Mouse (Mus musculus): ENCODE results near the gene Ppp1r15a.

Gene Ppp1r15a

DNA sequence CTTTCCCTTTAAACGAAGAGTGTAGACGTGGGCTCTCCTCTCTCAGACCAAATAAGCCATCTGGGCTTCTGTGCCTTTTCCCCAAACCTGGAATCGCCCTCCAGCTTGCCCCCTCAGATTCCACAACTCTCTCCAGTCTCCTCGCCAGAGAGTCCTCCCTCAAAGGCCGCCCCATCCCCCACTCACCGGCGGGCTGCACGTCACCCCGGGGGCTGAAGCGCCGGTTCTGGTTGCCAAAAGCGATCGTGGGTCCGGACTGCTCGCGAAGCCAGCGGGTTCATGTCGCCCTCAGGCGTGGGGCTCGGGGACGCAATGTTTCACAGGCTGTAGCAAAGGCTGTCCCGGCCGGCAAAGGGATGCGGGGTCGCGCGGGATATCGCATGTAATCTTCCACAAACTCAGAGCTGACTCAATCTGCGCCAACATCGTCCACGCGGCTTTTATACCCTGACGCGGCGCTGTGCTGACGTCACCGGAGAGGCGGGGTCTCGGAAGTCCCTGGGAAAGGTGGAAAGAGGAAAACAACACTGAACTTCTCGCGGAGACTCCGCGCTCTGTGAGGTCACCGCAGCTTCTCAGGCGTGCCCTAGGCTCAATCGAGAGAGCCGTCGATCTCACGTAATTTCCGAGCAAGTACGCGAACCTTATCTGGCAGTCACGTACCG is at the start of gene Ppp1r15a, which contains the start of gene Plekha4:
Ppp1r15a (minus strand) TSS at position 460 of the 665 bp plus-strand sequence.
Plekha4 (plus strand) TSS at position 522 of the 665 bp plus-strand sequence.
- peak; percentile 96 for DNase-seq

DNA sequence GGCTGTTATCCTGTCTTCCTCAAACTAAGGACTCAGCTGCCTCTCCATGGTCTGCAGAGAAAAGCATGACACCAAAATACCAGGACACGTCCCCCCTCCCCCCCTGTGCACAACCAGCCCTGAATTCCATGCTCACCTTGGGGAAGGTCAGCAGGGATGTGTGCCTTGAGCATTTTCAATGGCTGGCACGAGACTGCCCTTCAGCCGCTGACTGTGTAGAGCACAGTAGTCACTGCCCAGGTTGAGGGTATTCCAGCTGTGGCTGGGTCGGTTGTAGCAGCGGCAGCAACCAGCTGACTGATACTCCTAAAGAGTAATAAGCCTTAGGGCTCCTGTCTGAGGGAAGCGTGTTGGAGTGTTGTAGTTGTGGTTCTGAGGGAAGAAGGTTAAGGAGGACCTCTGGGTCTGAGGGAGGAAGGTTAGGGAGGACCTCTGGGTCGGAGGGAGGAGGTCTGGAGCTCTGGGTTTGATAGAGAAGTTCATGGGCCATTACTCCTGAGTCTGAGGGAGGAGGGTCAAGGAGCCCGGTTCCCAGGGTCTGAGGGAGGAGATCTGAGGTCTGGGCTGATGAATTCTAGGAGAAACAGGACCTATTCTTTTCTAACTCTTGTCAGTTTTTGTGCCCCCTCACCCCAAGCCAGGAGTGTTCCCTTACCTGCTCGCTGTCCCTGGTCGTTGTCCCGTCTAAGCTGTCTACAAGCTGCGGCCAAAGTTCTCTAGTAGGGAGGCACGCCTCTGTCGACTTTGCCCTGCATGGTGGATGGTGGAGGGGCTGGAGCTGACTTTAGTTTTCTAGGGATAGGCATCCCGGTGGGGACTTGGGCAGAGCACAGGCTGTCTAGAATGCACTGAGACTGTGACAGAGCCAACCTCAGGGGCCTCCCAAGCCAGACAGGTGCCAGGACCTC is 48.7 kb upstream of the Ppp1r15a start:
- no peak for DNase-seq

DNA sequence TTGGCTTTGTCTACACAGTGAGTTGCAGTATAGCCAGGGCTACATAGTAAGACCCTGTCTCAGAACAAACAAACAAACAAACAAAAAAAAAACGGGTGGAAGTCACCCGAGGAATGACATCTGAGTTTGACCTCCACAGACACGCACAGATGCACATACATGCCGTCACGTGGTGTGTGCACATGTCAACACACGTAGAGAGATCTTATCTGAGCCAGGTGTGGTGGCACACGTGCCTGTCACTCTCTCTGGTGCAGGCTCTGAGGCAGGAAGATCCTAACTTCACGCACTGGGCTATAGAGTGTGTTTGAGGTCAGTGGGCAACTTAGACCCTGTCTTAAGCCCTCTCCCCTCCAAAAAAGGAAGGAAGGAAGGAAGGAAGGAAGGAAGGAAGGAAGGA is 47.9 kb upstream of the Ppp1r15a start:
- peak; percentile 78 for DNase-seq

DNA sequence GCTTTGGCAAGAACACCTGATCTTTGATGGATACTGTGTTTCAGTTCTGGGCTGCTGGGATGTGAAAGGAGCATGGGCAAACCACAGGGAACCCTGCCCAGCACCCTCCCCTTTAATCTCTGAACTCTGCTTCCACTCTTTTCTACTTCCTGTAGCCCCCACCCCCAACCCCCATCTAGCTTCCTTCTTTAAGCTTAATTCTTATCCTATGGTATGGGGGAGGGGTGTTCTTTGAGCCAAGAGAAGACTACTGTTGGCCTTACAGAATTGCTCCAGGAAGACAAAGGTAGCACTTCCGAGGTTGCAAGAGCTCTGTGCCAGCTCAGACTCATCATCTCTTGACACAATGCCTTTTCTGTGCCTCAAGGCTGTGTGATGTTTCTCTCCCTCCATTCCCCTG is 45.9 kb upstream of the Ppp1r15a start:
- DNase-seq = peak; percentile 60

DNA sequence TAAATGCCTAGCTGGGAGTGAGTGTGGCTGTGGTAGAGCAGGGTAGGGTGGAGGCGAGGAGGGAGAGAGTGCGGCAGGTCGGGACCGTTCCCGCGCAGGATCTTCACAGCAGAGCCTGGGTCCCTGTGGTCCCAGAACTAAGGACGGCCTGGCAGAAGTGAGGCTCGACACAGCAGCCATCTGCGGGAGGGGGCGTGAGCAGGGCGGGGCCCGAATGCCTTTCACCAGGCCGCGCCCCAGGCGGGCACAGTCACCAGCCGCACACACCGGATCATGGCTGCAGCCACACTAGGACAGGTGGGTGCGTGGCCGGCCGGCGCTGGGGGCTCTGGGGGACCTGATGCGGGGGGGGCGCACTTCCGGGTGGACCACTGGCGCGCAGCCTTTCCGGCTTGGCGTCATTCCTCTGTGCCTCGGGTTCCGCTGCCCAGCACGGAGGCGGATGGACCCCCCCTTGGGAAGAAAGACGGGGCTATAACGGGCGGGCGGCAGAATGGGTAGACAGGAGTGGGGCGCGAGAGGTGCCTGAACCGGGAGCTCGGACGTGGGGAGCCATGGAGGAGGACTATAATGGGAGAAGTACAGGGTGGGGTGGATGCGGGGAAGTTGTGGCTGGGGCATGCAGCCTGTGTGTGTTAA is 44.2 kb upstream of the Ppp1r15a start, which contains the start of gene Bcat2:
Bcat2 (plus strand) TSS at position 51 of the 639 bp plus-strand sequence.
- peak; percentile 85 for DNase-seq

DNA sequence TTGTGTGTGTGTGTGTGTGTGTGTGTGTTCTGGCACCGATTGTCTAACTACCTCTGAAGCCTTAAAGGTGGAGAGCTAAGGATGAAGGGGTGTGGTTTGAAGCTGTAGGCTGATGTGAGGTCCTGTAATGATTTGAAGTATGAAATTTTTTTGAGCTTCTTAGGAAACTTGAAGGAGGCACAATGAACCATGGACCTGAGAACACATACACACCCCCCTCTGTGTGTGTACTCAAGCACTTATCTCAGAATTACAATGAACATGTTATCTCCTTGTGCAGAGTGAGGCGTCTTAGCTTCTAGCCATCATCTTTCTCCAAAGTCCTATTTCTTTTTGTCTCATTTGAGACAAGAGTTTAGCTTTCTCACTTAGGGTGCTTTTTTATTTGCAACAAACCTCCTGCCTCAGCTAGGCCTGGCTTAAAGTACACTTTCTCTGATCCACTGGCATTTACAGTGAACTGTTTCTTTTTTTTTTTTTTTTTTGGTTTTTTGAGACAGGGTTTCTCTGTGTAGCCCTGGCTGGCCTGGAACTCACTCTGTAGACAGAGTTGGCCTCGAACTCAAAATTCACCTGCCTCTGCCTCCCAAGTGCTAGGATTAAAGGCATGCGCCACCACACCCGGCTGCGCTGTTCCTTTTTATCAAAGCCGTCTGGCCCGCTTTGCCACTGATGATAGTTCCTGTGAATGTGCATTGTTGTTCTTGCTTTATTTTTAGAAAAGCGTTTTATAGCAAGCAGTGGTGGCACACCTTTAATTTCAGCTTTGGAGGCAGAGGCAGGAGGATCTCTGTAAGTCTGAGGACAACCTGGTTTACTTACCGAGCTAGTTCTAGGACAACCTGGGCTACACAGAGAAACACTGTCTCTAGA is 42.8 kb upstream of the Ppp1r15a start:
- no peak for DNase-seq

DNA sequence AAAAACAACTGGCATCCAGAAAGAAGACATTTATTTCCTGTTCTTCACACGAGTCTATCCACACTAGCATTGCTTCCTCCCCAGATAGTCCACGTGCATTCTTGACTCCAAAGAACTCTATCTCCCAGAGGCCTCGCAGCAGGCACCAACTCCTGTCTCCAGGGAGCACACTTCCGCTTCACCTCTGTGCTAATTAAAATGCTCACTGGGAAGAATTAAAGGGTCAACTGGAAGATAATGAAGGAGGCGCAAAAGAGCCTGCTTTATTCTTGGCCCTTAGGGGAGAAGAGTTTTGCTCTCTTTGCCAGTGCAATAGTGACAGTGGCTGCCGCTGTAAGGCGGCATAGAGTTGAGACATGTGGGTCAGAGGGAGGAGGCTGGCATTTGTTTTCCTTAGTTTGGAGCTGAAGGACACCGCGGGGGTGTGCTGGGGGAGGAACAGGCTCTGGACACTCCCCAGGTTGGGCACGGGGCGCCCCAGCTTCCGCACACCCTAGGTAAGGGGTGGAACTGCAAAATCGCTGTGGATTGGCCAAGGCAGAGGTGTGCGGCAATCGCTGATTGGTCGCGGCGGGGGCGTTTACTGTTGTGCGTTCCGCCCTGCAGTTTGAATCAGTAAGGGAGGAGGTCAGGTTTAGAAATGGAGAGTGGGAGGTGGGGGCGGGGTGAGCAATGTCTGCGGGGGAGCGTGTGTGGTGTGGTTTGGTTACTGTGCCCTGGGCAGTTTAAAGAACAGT is 41.9 kb upstream of the Ppp1r15a start:
- DNase-seq = peak; percentile 93

DNA sequence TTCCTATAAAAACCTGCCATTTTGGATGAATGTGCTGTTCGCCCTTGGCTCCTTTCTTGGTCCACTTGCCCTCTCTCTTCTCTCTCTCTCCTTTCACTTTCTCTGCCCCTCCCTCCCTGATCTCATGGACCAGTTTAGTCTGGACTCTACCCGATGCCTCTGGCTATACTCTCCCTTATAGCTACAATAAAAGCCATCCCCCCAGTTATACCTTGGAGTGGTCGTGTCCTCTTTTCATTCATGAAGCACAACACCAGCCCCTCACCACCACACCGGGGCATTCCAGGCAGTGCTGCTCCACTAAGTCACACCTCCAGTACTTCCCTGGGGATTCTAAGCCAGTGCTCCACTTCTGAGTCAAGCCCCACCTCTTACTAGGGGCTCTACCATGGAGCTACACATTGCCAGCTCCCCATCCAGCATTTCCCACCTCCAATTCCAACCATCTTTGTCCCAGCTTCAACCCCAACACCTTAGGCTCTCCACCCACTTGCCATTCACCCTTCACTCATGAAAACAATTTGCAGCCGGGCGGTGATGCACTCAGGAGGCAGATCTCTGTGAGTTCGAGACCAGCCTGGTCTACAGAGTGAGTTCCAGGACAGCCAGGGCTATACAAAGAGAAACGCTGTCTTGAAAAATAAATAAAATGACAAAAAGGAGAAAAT is 41.2 kb upstream of the Ppp1r15a start:
- DNase-seq = no peak

DNA sequence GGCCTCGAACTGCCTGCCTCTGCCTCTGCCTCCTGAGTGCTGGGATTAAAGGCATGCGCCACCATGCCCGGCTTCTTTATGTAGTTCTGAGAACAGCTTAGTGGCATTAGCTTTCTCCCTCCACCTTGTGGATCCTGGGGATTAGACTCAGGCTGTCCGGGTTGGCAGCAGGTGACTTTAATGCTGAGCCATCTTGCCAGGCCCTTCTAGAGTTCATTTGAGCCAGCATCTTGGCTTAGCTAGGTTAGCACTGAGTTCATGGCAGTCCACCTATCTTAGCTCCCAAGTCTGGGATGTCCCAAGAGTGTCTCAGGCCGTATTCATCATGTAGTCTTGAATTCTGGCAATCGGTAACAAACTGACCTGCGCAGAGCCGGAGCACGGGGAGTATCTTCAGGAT is 39.4 kb upstream of the Ppp1r15a start:
- no peak for DNase-seq

DNA sequence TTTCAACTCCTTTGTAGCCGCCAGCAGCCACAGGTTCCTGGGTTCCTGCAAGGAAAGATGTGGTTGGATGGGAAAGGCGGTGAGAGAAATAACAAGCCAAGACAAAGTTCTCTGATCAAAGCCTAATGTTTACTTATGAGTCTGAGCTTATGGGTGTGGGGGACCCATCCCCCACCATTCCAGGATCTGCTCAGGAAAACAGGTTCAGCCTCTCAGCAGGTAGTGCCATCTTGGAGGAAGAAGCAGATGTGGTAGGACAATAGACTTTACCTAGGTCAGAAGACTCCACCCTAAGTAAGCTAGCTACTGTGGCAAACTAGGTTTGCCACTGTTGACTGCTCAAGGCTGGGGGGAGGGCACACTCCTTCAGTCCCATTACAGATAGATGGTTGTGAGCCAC is 38.7 kb upstream of the Ppp1r15a start:
- DNase-seq = no peak

DNA sequence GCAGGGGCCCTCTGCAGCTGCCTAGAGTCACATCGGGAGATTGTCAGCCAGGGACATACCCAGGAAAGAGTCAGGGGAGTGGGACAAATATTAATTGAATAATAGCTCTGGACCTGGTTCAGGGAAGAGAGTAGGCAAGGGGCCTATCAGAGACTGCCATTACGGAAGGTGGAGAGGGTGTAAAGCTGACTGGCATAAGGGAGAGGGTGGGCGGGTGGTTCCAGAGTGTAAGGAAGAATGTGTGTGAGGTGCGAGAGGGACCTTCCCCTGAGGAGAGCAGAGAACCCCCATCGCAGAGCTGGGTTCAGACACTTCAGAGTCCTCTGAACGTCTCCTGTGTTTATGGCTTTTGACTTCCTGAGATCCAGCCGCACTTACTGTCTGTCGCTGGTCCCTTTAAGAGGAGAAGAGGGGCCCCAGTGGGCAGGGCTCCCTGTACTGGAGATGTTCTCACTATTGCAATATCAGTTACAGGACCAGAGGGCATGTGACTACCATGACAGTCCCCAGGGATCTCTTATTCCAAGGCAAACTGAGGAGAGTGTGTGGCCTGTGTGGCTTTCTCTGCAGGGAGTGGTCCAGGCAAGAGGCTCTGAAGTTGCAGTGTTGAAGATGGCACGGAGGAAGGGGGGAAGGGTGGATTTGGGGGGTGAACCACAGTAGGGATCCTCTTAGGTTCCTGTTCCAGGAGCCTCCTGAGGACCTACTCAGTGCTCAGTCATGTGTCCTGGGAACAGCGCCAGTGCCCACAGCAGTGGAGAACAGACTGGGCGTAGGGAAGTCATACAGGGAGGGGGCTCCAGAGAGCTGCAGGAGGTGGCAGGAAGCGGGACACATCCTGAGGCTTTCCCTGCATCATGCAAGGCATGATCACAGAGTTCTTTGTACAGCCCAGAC is 35.8 kb upstream of the Ppp1r15a start:
- no peak for DNase-seq

DNA sequence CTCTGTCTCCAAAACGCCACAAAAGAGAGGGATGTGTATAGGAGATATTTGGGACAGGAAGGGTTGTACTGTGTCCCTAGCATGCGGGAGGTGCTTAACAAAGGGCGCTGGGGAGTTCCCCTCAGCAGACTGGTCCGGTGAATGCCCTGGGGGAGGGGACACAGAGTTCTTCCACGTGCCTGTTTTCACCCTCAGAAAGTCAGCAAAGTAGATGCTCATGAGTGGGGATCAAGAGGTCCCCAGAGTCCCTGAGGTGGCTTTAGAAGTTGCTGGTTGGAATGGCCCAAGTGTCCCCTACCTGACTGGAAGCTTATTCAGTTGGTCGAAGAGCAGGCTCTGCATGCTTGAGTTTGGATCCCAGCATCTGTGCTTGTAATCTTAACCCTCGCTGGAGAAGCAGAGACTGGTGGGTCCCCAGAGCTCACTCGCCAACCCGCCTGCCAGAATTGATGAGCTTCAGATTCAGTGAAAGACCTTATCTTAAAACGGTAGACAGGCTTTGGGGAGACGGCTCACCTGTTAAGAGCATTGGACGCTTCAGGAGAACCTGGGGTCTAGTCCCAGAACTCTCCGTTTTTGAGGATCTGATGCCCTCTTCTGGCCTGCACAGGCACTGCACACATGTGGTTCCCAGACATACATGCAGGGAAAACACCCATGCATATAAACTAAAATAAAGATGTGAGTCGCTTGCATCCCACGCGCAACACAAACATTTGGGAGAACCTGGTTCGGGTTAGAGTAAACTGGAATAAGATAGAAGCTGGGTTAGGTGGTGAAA is 35.0 kb upstream of the Ppp1r15a start:
- DNase-seq = peak; percentile 88

DNA sequence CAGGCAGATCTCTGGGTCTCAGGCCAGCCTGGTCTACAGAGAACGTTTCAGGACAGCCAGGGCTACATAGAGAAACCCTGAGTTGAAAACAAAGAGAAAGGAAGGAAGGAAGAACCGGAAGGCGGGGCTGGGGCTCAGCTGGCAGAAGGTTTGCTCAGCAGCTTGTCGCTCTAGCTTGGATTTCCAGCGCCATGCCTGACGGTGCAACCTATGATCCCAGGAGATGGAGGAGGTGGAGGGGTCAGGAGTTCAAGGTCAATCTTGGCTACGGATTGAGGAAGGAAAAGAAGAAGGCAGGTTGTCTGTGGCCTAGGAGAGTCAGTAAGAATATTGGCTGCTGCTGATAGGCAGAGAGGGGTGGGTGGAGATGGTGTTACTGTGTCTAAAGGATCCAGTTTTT is 34.2 kb upstream of the Ppp1r15a start:
- peak; percentile 33 for DNase-seq

DNA sequence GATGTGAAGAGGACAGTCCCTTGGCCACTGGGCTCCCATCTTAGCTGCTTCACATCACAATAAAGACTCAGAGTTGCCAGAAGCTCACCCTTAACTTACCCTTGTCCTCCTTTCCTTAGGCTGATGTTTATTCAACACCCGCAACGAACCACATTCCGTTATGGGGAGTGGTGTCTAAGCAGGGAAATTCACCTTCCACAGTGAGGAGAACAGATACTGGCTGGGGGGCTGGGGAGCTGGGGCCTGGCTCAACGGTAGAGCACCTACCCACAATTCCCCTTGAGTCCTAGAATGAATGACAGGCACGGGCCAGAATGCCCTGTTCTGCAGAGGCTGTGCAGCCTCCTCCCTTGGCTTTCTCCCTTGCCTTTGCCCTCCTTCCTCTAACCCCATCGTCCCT is 32.8 kb upstream of the Ppp1r15a start:
- DNase-seq = no peak

DNA sequence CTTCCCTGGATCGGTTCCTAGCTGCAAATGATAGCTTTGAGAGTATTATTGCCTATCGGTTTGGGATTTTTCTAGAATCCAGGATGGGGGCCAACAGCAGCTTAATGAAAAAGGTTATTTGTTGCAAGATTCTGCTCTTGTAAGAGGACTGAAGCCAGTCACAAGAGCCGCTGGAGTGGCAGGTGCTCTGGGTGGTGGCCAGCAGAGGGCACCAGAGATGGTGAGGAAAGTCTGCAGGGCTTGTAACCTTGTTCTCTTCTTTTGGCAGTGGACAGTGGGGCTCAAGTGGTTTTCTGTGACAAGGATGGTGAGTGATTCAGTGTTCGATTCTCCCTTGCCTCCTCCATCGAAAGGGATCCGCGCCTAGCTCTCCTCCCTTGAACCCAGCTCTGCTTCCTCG is 29.7 kb upstream of the Ppp1r15a start:
- DNase-seq = peak; percentile 88

DNA sequence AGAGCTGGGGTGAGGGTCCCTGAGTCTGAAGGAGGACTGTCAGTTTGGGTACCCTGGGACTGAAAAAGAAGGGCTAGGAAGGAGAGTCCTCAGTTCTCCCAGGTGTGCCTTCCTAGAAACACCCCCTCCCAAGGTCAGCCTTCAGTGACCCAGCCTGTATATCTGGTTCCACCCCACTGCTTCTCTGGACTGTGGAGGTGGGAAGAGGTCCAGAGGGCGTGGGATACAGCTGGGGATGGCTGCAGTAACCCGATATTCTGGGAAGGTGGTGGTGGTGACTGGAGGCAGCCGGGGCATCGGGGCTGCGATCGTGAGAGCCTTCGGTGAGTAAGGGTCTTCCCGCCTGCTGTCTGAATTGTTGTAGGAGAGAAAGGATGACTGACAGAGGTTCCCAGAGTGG is 28.7 kb upstream of the Ppp1r15a start, which contains the start of gene Hsd17b14:
Hsd17b14 (plus strand) TSS at position 150 of the 400 bp plus-strand sequence.
- DNase-seq = no peak

DNA sequence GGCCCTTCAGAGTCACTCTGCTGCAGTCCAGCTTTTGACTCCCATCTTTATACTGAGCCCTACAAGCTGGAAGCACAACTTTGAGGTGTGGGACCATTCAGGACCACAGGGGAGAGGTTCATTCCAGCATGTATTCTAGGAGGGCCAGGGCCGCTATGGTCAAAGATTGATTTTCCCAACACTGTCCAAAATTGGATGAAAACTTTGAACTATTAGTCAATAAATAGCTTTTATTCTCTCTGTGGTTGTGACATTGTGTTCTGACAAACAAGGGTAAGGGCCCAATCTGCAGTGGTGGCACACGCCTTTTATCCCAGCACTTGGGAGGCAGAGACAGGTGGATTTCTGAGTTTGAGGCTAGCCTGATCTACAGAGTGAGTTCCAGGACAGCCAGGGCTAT is 27.9 kb upstream of the Ppp1r15a start:
- DNase-seq = no peak

DNA sequence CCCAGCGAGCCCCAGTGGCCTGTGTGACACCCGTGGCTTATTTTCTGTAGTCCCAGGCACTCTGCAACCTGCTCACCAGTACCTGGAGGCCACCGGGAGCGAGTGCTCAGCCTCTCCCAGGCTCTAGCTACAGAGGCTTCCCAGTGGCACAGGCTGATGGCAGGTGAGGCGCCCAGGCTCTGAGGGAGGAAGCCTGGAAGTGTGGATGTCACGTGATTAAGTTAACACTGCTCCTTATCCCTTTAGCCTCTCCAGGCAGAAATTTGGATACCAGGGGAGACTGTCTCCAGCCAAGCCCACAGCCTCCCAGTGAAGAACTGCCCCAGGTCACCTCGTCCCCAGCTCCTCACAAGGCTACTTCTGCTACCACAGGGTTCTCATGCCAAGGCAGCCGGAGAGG is 27.5 kb upstream of the Ppp1r15a start:
- no peak for DNase-seq

DNA sequence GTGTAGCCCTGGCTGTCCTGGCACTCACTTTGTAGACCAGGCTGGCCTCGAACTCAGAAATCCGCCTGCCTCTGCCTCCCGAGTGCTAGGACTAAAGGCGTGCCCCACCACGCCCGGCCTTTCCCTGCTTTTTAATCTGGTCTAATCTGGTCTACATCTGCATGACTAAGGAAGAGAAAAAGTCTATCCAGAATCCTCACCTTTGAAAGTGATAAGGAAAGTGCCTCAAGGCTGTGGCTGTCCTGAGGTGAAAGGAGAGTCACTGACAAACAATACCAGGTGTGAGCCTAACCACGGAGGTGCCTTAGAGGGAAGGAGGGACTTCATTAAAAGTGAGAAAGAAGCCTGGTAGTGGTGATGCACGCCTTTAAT is 25.4 kb upstream of the Ppp1r15a start:
- no peak for DNase-seq
